Mouse (Mus musculus): ENCODE measurements around the gene Nkd1.

The Nkd1 gene

GRCm38 (mm10) chr8:88610271-88610670 lies 89.1 kb downstream of the Nkd1 start:
- DNase-seq (ENCODE audit: low spot score in 2 of 2): no peak

GRCm38 (mm10) chr8:88614981-88615380 lies 93.8 kb downstream of the Nkd1 start:
- no peak for DNase-seq (ENCODE audit: low spot score in 2 of 2)

GRCm38 (mm10) chr8:88618612-88619011 lies 97.5 kb downstream of the Nkd1 start:
- no peak for DNase-seq (ENCODE audit: low spot score in 2 of 2)

- DNase-seq (ENCODE audit: low spot score in 2 of 2): no peak
Measured at GRCm38 (mm10) chr8:88619513-88619912, 98.4 kb downstream of the Nkd1 start.

- DNase-seq (ENCODE audit: low spot score in 2 of 2): no peak
Measured at GRCm38 (mm10) chr8:88620931-88621330, 99.8 kb downstream of the Nkd1 start.

- DNase-seq (ENCODE audit: low spot score in 2 of 2): peak; percentile 82 to 88
Measured at GRCm38 (mm10) chr8:88621408-88621807, 100.3 kb downstream of the Nkd1 start.

- no peak for DNase-seq (ENCODE audit: low spot score in 2 of 2)
Measured at GRCm38 (mm10) chr8:88623351-88623750, 102.2 kb downstream of the Nkd1 start.

- DNase-seq (ENCODE audit: low spot score in 2 of 2): no peak
Measured at GRCm38 (mm10) chr8:88624276-88624675, 103.1 kb downstream of the Nkd1 start.

- DNase-seq (ENCODE audit: low spot score in 2 of 2): no peak
Measured at GRCm38 (mm10) chr8:88626433-88626832, 105.3 kb downstream of the Nkd1 start.

- DNase-seq (ENCODE audit: low spot score in 2 of 2): no peak
Measured at GRCm38 (mm10) chr8:88626940-88627264, 105.7 kb downstream of the Nkd1 start.

- DNase-seq (ENCODE audit: low spot score in 2 of 2): peak; percentile 88 to 91
Measured at GRCm38 (mm10) chr8:88627265-88627991, 106.3 kb downstream of the Nkd1 start.

- peak; percentile 69 to 78 for DNase-seq (ENCODE audit: low spot score in 2 of 2)
Measured at GRCm38 (mm10) chr8:88628001-88628774, 107.0 kb downstream of the Nkd1 start.

- no peak for DNase-seq (ENCODE audit: low spot score in 2 of 2)
Measured at GRCm38 (mm10) chr8:88630225-88630624, 109.1 kb downstream of the Nkd1 start.

- DNase-seq (ENCODE audit: low spot score in 2 of 2): peak; percentile 53 to 65
Measured at GRCm38 (mm10) chr8:88631081-88631480, 109.9 kb downstream of the Nkd1 start.

GRCm38 (mm10) chr8:88633343-88633765 lies 112.2 kb downstream of the Nkd1 start:
- DNase-seq (ENCODE audit: low spot score in 2 of 2): no peak

GRCm38 (mm10) chr8:88635474-88636397 lies 114.6 kb downstream of the Nkd1 start, which contains the start of gene Snx20:
TSS of gene Snx20 (minus strand) at chr8:88636128.
- DNase-seq (ENCODE audit: low spot score in 2 of 2): no peak

- no peak for DNase-seq (ENCODE audit: low spot score in 2 of 2)
Measured at GRCm38 (mm10) chr8:88637092-88638000, 116.2 kb downstream of the Nkd1 start.

GRCm38 (mm10) chr8:88638908-88639307 lies 117.8 kb downstream of the Nkd1 start:
- DNase-seq (ENCODE audit: low spot score in 2 of 2): no peak

GRCm38 (mm10) chr8:88642734-88643564 lies 121.8 kb downstream of the Nkd1 start:
- no peak for DNase-seq (ENCODE audit: low spot score in 2 of 2)

Measured in right cerebral cortex, postnatal 10 days (tissue).